8 mouse cellular contexts compared by ENCODE assay signal in the genomic region with DNA sequence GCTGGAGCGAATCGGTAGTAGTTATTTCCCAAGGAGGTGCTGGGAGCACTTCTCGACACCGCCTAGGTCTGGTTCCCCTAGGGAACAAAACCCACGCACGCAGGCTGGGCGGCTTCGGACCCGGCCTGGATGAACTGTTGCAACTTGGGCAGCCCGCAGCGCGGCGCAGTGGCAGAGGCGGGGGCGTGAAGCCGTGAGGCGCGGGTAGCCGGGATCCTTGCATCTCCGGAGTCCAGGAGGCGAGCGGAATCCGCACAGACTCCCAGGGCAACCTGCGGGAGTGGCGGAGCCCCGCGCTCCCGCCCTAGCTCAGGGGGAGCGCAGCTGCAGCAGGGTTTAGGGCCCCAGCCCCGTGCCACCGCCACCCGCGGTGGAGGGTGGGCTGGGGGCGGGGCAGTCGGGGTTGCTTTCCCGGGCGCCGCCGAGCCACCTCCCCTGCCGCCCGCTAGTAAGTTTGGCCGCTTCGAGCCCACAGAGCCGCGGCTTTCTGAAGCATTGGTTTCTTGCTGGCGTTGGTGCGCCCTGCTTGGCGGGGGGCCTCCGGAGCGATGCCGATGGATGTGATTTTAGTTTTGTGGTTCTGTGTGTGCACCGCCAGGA. TPM values are rescaled to one million over a fixed set of nuclear protein-coding genes. Genes with fewer than 3 reads are reported as not detected.
DNase-seq lines count a peak whose midpoint lies in the region; ATAC-seq and TF ChIP-seq lines count a peak whose summit lies in the region.

A gene (plus strand): TSS at position 24 of the 600 bp plus-strand sequence.

- WGBS in heart, embryonic 11.5 days (ENCODE audit: insufficient replicate concordance): 1% methylated on average over 40 of the region's 52 CpGs
- under 1% methylated on average over 51 of the region's 52 CpGs for WGBS in forebrain, embryonic 13.5 days
- 1% methylated on average over 52 of the region's 52 CpGs for WGBS in neural tube, embryonic 13.5 days

- H3K4me2 ChIP-seq in heart, embryonic 11.5 days: peak within 1 kb of the TSS; percentile 96
- peak within 1 kb of the TSS; percentile 95 for H3K4me2 ChIP-seq in forebrain, embryonic 13.5 days
- peak within 1 kb of the TSS; percentile 81 for H3K4me2 ChIP-seq in neural tube, embryonic 13.5 days

- H3K27me3 ChIP-seq in heart, embryonic 11.5 days (ENCODE audit: control insufficient read depth, insufficient read depth, low read length): peaks cover 70% of the 10 kb centered on the region
- H3K27me3 ChIP-seq in forebrain, embryonic 13.5 days: peaks cover 75% of the 10 kb centered on the region
- peaks cover 76% of the 10 kb centered on the region for H3K27me3 ChIP-seq in neural tube, embryonic 13.5 days

- no peak within 1 kb of the TSS for H3K27ac ChIP-seq in heart, embryonic 11.5 days (ENCODE audit: low read depth, low read length)
- H3K27ac ChIP-seq in ES-E14 (ENCODE audit: insufficient read depth, low read depth, low read length, poor library complexity, severe bottlenecking): no peak within 1 kb of the TSS
- no peak within 1 kb of the TSS for H3K27ac ChIP-seq in forebrain, embryonic 13.5 days
- H3K27ac ChIP-seq in neural tube, embryonic 13.5 days (replicated peaks): peak within 1 kb of the TSS; percentile 43; the same call in 1 of the 2 replicates

- intact Hi-C loops in left cerebral cortex, postnatal 14 days (cut with DNase I): no loop called here

- H3K9me3 ChIP-seq in heart, embryonic 11.5 days (replicated peaks; ENCODE audit: control insufficient read depth, low read length): no peaks in the 10 kb centered on the region
- no peaks in the 10 kb centered on the region for H3K9me3 ChIP-seq in ES-E14 (ENCODE audit: control insufficient read depth, insufficient read depth, low read depth, low read length)
- H3K9me3 ChIP-seq in forebrain, embryonic 13.5 days (replicated peaks): no peaks in the 10 kb centered on the region
- H3K9me3 ChIP-seq in neural tube, embryonic 13.5 days: no peaks in the 10 kb centered on the region

- H3K9ac ChIP-seq in heart, embryonic 11.5 days (ENCODE audit: low read depth, low read length): 0 out of 2 replicates have a peak within 1 kb of the TSS, but pooled peaks have one; percentile 49
- H3K9ac ChIP-seq in ES-E14 (ENCODE audit: insufficient read depth, low read depth, low read length, poor library complexity, severe bottlenecking): peak within 1 kb of the TSS; percentile 43; the same call in 1 of the 2 replicates
- peak within 1 kb of the TSS; percentile 63 for H3K9ac ChIP-seq in forebrain, embryonic 13.5 days
- peak within 1 kb of the TSS; percentile 67 for H3K9ac ChIP-seq in neural tube, embryonic 13.5 days

- DNase-seq in heart, adult 9 months (ENCODE audit: low spot score in 2 of 2): no peak
- no peak for DNase-seq in ES-E14 (ENCODE audit: low read depth, low spot score)
- peak in 1 of 2 experiments; percentile 44 for DNase-seq in left cerebral cortex, postnatal 14 days (ENCODE audit: low spot score in 2 of 2)
- no peak for DNase-seq in gastrocnemius, postnatal 25 days

- no peaks in the 10 kb centered on the region for H3K36me3 ChIP-seq in heart, embryonic 11.5 days (ENCODE audit: control insufficient read depth, insufficient read depth, low read length)
- no peaks in the 10 kb centered on the region for H3K36me3 ChIP-seq in ES-E14 (ENCODE audit: control insufficient read depth, insufficient read depth, low read length, poor library complexity, severe bottlenecking)
- H3K36me3 ChIP-seq in forebrain, embryonic 13.5 days (ENCODE audit: poor library complexity, severe bottlenecking): no peaks in the 10 kb centered on the region
- H3K36me3 ChIP-seq in neural tube, embryonic 13.5 days: no peaks in the 10 kb centered on the region

- H3K4me3 ChIP-seq in heart, embryonic 11.5 days (ENCODE audit: low read depth, low read length): peak within 1 kb of the TSS; percentile 57
- H3K4me3 ChIP-seq in ES-E14 (ENCODE audit: insufficient read depth in 1 of 2, low read depth in 1 of 2, low read length in 2 of 2, poor library complexity in 1 of 2, severe bottlenecking in 1 of 2): peak within 1 kb of the TSS; percentile 55 to 65
- peak within 1 kb of the TSS; percentile 53 for H3K4me3 ChIP-seq in forebrain, embryonic 13.5 days
- peak within 1 kb of the TSS; percentile 47 for H3K4me3 ChIP-seq in neural tube, embryonic 13.5 days

- H3K4me1 ChIP-seq in heart, embryonic 11.5 days (ENCODE audit: control insufficient read depth, insufficient read depth, low read length): peaks cover 4% of the 10 kb centered on the region; the same call in 1 of the 2 replicates
- peaks cover 0 to 5% of the 10 kb centered on the region in 2 experiments; a peak in 1 of 4 replicates for H3K4me1 ChIP-seq in ES-E14 (ENCODE audit: control insufficient read depth in 2 of 2, insufficient read depth in 2 of 2, low read length in 2 of 2, poor library complexity in 1 of 2)
- H3K4me1 ChIP-seq in forebrain, embryonic 13.5 days: peaks cover 19% of the 10 kb centered on the region
- peaks cover 24% of the 10 kb centered on the region for H3K4me1 ChIP-seq in neural tube, embryonic 13.5 days (replicated peaks)

- ATAC-seq in heart, embryonic 11.5 days (replicated peaks; ENCODE audit: insufficient number of reproducible peaks, low FRiP score, low TSS enrichment): no peak
- ATAC-seq in forebrain, embryonic 13.5 days: peak; percentile 75
- peak; percentile 66 for ATAC-seq in neural tube, embryonic 13.5 days (ENCODE audit: low read depth)
- ATAC-seq in CD4-positive, CD25-positive, alpha-beta regulatory T cell, adult 4 months: no peak

- in situ Hi-C loops in ES-E14 (cut with MboI; ENCODE audit: low sequenced_read_pairs in 2 of 2, unreplicated experiment in 2 of 2): no loop called here

TF ChIP-seq in ES-E14, 5 proteins besides CTCF, POLR2A, EP300 and RAD21:
- no peak for TF ChIP-seq HCFC1 (IDR thresholded peaks at IDR 0.05; ENCODE audit: borderline replicate concordance, insufficient read depth, low read length)
- no peak for TF ChIP-seq CHD2 (IDR thresholded peaks at IDR 0.05; ENCODE audit: low read depth, low read length)
- TF ChIP-seq ZNF384 (IDR thresholded peaks at IDR 0.05; ENCODE audit: low read depth, low read length): no peak
- TF ChIP-seq MAFK (IDR thresholded peaks at IDR 0.05; ENCODE audit: insufficient read depth, low read depth, low read length): no peak
- TF ChIP-seq ZC3H11A (IDR thresholded peaks at IDR 0.05; ENCODE audit: borderline replicate concordance, low read depth, low read length): no peak

RNA-seq across cellular contexts. Expression of the gene that starts here (rescaled TPM):
- polyA plus RNA-seq in heart, embryonic 11.5 days (2014; fragmentation: Nextera tagmentation; extraction: Ambion mirVana): 0.20 and 0.69 TPM in 2 replicates
- 1.8 and 2.5 TPM in 2 replicates for total RNA-seq in ES-E14 (2012; rRNA removed)
- 2.9 and 4.2 TPM in 2 replicates for polyA plus RNA-seq in forebrain, embryonic 13.5 days (2015; fragmentation: Nextera tagmentation; extraction: Ambion mirVana)
- total RNA-seq in left cerebral cortex, postnatal 14 days (2021): 10 to 100 TPM; 44.4 to 46.9 TPM
- 21.2 and 23.5 TPM in 2 replicates for polyA plus RNA-seq in neural tube, embryonic 13.5 days (2015; fragmentation: Nextera tagmentation; extraction: Ambion mirVana)
- polyA plus RNA-seq in CD4-positive, CD25-positive, alpha-beta regulatory T cell, adult 4 months (2017; shearing (Covaris generic)): not detected
- total RNA-seq in gastrocnemius, postnatal 25 days (2021): under 1 TPM in 1 of 2 experiments, not detected in 1; 0.28 TPM

Comparison
In these comparisons a context has a peak if more than half of its experiments do, and no peak if none do; other contexts are left out.
1. RNA of the gene that starts here (total RNA-seq): 44.4 to 46.9 TPM in left cerebral cortex, postnatal 14 days; 1.8 to 2.5 TPM in ES-E14 and 0.28 TPM in gastrocnemius, postnatal 25 days; every median in the first group is over 10 times any median in the second.
2. ATAC-seq: peak in forebrain, embryonic 13.5 days (single experiment) and neural tube, embryonic 13.5 days (single experiment); none in heart, embryonic 11.5 days (single experiment) and CD4-positive, CD25-positive, alpha-beta regulatory T cell, adult 4 months (single experiment).
3. Peak in every context shown above with its lines, with median percentiles within 50 percentile points of each other: H3K4me2 ChIP-seq, H3K4me3 ChIP-seq and H3K9ac ChIP-seq.